Comparison of ENCODE assay signal across 11 mouse cellular contexts in genomic region chr11:34098422-34098821, GRCm38 (mm10). TPM values are rescaled to one million over a fixed set of nuclear protein-coding genes. Genes with fewer than 3 reads are reported as not detected.
A peak's percentile ranks its signal among the peaks of the same experiment; 100 is the strongest.
DNase-seq lines count a peak whose midpoint lies in the region; ATAC-seq and TF ChIP-seq lines count a peak whose summit lies in the region.
"Had no signal": no experiment of that assay in that cellular context is flagged by ENCODE, and none has a peak within 500 bp of the region (broad histone marks: within the 10 kb centered on the region; RNA-seq: fewer than 3 reads in every experiment).

Gene 4930469K13Rik (minus strand): TSS chr11:34098554.

- H3K4me3 ChIP-seq in forebrain, embryonic 12.5 days (replicated peaks): no peak within 1 kb of the TSS
- no peak within 1 kb of the TSS for H3K4me3 ChIP-seq in forebrain, embryonic 10.5 days
- no peak within 1 kb of the TSS for H3K4me3 ChIP-seq in midbrain, postnatal 0 days (ENCODE audit: low read depth, low read length)
- no peak within 1 kb of the TSS for H3K4me3 ChIP-seq in midbrain, embryonic 11.5 days (ENCODE audit: low read depth, low read length)
- no peak within 1 kb of the TSS for H3K4me3 ChIP-seq in forebrain, embryonic 15.5 days
- no peak within 1 kb of the TSS for H3K4me3 ChIP-seq in midbrain, embryonic 16.5 days (ENCODE audit: low read depth, low read length)
- H3K4me3 ChIP-seq: heart, embryonic 13.5 days; limb, embryonic 15.5 days had no signal

- no peak for TF ChIP-seq CTCF in midbrain, postnatal 0 days (IDR thresholded peaks at IDR 0.05)

- no peak for DNase-seq in forebrain, embryonic 10.5 days (ENCODE audit: extremely low spot score, low spot score)
- peak; percentile 72 for DNase-seq in midbrain, postnatal 0 days (ENCODE audit: low spot score)
- DNase-seq in midbrain, embryonic 11.5 days (ENCODE audit: low spot score, missing footprints): no peak
- DNase-seq in testis, postnatal 14 days (ENCODE audit: low spot score): peak; percentile 84
- no peak for DNase-seq in layer of hippocampus, adult 18-20 months (ENCODE audit: low spot score in 2 of 2)
- DNase-seq: kidney, postnatal 10 days had no signal

- no peaks in the 10 kb centered on the region for H3K36me3 ChIP-seq in forebrain, embryonic 12.5 days (replicated peaks)
- no peaks in the 10 kb centered on the region for H3K36me3 ChIP-seq in forebrain, embryonic 10.5 days (replicated peaks)
- H3K36me3 ChIP-seq in midbrain, postnatal 0 days (ENCODE audit: insufficient read depth, low read length): no peaks in the 10 kb centered on the region
- no peaks in the 10 kb centered on the region for H3K36me3 ChIP-seq in midbrain, embryonic 11.5 days (ENCODE audit: control insufficient read depth, insufficient read depth, low read length)
- no peaks in the 10 kb centered on the region for H3K36me3 ChIP-seq in forebrain, embryonic 15.5 days
- no peaks in the 10 kb centered on the region for H3K36me3 ChIP-seq in midbrain, embryonic 16.5 days (ENCODE audit: control insufficient read depth, insufficient read depth, low read length)
- H3K36me3 ChIP-seq: heart, embryonic 13.5 days; limb, embryonic 15.5 days had no signal

- no peaks in the 10 kb centered on the region for H3K9me3 ChIP-seq in forebrain, embryonic 12.5 days
- no peaks in the 10 kb centered on the region for H3K9me3 ChIP-seq in forebrain, embryonic 10.5 days
- no peaks in the 10 kb centered on the region for H3K9me3 ChIP-seq in midbrain, postnatal 0 days (ENCODE audit: low read length)
- H3K9me3 ChIP-seq in midbrain, embryonic 11.5 days (ENCODE audit: control insufficient read depth, low read length): no peaks in the 10 kb centered on the region
- H3K9me3 ChIP-seq in forebrain, embryonic 15.5 days: no peaks in the 10 kb centered on the region
- no peaks in the 10 kb centered on the region for H3K9me3 ChIP-seq in midbrain, embryonic 16.5 days (replicated peaks; ENCODE audit: control insufficient read depth, low read length, poor library complexity, severe bottlenecking)
- H3K9me3 ChIP-seq: heart, embryonic 13.5 days; limb, embryonic 15.5 days had no signal

- no peaks in the 10 kb centered on the region for H3K4me1 ChIP-seq in forebrain, embryonic 12.5 days
- no peaks in the 10 kb centered on the region for H3K4me1 ChIP-seq in forebrain, embryonic 10.5 days
- no peaks in the 10 kb centered on the region for H3K4me1 ChIP-seq in midbrain, postnatal 0 days (ENCODE audit: insufficient read depth, low read length)
- H3K4me1 ChIP-seq in midbrain, embryonic 11.5 days (ENCODE audit: control insufficient read depth, insufficient read depth, low read length): no peaks in the 10 kb centered on the region
- H3K4me1 ChIP-seq in forebrain, embryonic 15.5 days: no peaks in the 10 kb centered on the region
- H3K4me1 ChIP-seq in midbrain, embryonic 16.5 days (ENCODE audit: control insufficient read depth, insufficient read depth, low read length): no peaks in the 10 kb centered on the region
- H3K4me1 ChIP-seq: heart, embryonic 13.5 days; limb, embryonic 15.5 days had no signal

- no peak within 1 kb of the TSS for H3K27ac ChIP-seq in forebrain, embryonic 12.5 days
- H3K27ac ChIP-seq in forebrain, embryonic 10.5 days: no peak within 1 kb of the TSS
- H3K27ac ChIP-seq in midbrain, postnatal 0 days (ENCODE audit: low read depth, low read length): no peak within 1 kb of the TSS
- no peak within 1 kb of the TSS for H3K27ac ChIP-seq in midbrain, embryonic 11.5 days (ENCODE audit: low read depth, low read length)
- no peak within 1 kb of the TSS for H3K27ac ChIP-seq in forebrain, embryonic 15.5 days (replicated peaks)
- no peak within 1 kb of the TSS for H3K27ac ChIP-seq in midbrain, embryonic 16.5 days (ENCODE audit: low read length)
- H3K27ac ChIP-seq: heart, embryonic 13.5 days; limb, embryonic 15.5 days had no signal

- 87% methylated on average over 10 of the region's 10 CpGs for WGBS in forebrain, embryonic 12.5 days
- 86% methylated on average over 10 of the region's 10 CpGs for WGBS in forebrain, embryonic 10.5 days
- WGBS in midbrain, postnatal 0 days: 84% methylated on average over 10 of the region's 10 CpGs
- WGBS in midbrain, embryonic 11.5 days: 86% methylated on average over 10 of the region's 10 CpGs
- 86% methylated on average over 10 of the region's 10 CpGs for WGBS in forebrain, embryonic 15.5 days
- 86% methylated on average over 10 of the region's 10 CpGs for WGBS in midbrain, embryonic 16.5 days

- no peak within 1 kb of the TSS for H3K4me2 ChIP-seq in forebrain, embryonic 12.5 days
- no peak within 1 kb of the TSS for H3K4me2 ChIP-seq in midbrain, postnatal 0 days (ENCODE audit: low read depth, low read length, poor library complexity, severe bottlenecking)
- no peak within 1 kb of the TSS for H3K4me2 ChIP-seq in midbrain, embryonic 11.5 days
- no peak within 1 kb of the TSS for H3K4me2 ChIP-seq in forebrain, embryonic 15.5 days (replicated peaks)
- H3K4me2 ChIP-seq in midbrain, embryonic 16.5 days (ENCODE audit: low read length): no peak within 1 kb of the TSS
- H3K4me2 ChIP-seq: heart, embryonic 13.5 days; limb, embryonic 15.5 days had no signal

- H3K9ac ChIP-seq in forebrain, embryonic 12.5 days: no peak within 1 kb of the TSS
- no peak within 1 kb of the TSS for H3K9ac ChIP-seq in midbrain, postnatal 0 days (replicated peaks; ENCODE audit: low read length, poor library complexity, severe bottlenecking)
- no peak within 1 kb of the TSS for H3K9ac ChIP-seq in midbrain, embryonic 11.5 days (ENCODE audit: low read length)
- H3K9ac ChIP-seq in forebrain, embryonic 15.5 days (replicated peaks): no peak within 1 kb of the TSS
- no peak within 1 kb of the TSS for H3K9ac ChIP-seq in midbrain, embryonic 16.5 days (ENCODE audit: low read depth, low read length)
- H3K9ac ChIP-seq: heart, embryonic 13.5 days; limb, embryonic 15.5 days had no signal

- ATAC-seq in forebrain, embryonic 12.5 days (ENCODE audit: low FRiP score): 0 out of 2 replicates have a peak, but pooled peaks have one; percentile 41
- no peak for ATAC-seq in midbrain, postnatal 0 days (ENCODE audit: low FRiP score)
- ATAC-seq in midbrain, embryonic 11.5 days (ENCODE audit: low FRiP score): no peak
- ATAC-seq in forebrain, embryonic 15.5 days (replicated peaks): 0 out of 2 replicates have a peak, but pooled peaks have one; percentile 51
- no peak for ATAC-seq in midbrain, embryonic 16.5 days

- no peaks in the 10 kb centered on the region; the same call in 1 of the 2 replicates for H3K27me3 ChIP-seq in forebrain, embryonic 12.5 days
- no peaks in the 10 kb centered on the region for H3K27me3 ChIP-seq in forebrain, embryonic 10.5 days (ENCODE audit: poor library complexity, severe bottlenecking)
- no peaks in the 10 kb centered on the region for H3K27me3 ChIP-seq in midbrain, postnatal 0 days (ENCODE audit: insufficient read depth, low read length)
- H3K27me3 ChIP-seq in midbrain, embryonic 11.5 days (ENCODE audit: control insufficient read depth, insufficient read depth, low read length): no peaks in the 10 kb centered on the region
- 0 out of 2 replicates have a peak, but pooled peaks cover 3% of the 10 kb centered on the region for H3K27me3 ChIP-seq in forebrain, embryonic 15.5 days
- H3K27me3 ChIP-seq in midbrain, embryonic 16.5 days (ENCODE audit: control insufficient read depth, insufficient read depth, low read depth, low read length): no peaks in the 10 kb centered on the region
- H3K27me3 ChIP-seq: heart, embryonic 13.5 days; limb, embryonic 15.5 days had no signal

RNA-seq across cellular contexts. Expression of gene 4930469K13Rik, which starts in this region (rescaled TPM):
- not detected in 2 replicates for polyA plus RNA-seq in forebrain, embryonic 12.5 days (2016; fragmentation: Nextera tagmentation; extraction: Ambion mirVana)
- polyA plus RNA-seq in forebrain, embryonic 10.5 days (2016; fragmentation: Nextera tagmentation; extraction: Ambion mirVana): not detected in 2 replicates
- total RNA-seq in midbrain, postnatal 0 days (2014; rRNA removed): 0.66 and 0.76 TPM in 2 replicates
- not detected in 2 replicates for polyA plus RNA-seq in midbrain, postnatal 0 days (2015; fragmentation: Nextera tagmentation; extraction: Ambion mirVana)
- not detected in 2 replicates for polyA plus RNA-seq in midbrain, embryonic 11.5 days (2014; fragmentation: Nextera tagmentation; extraction: Ambion mirVana)
- not detected in 2 replicates for polyA plus RNA-seq in forebrain, embryonic 15.5 days (2015; fragmentation: Nextera tagmentation; extraction: Ambion mirVana)
- total RNA-seq in layer of hippocampus, adult 18-20 months (2021): not detected
- polyA plus RNA-seq in midbrain, embryonic 16.5 days (2015; fragmentation: Nextera tagmentation; extraction: Ambion mirVana): not detected in 2 replicates
- polyA plus RNA-seq: heart, embryonic 13.5 days had no signal

Comparison
In these comparisons a context has a peak if more than half of its experiments do, and no peak if none do; other contexts are left out.
1. Peak in ATAC-seq in forebrain, embryonic 12.5 days; RNA of the gene not detected or under 1 TPM.
2. Peak in DNase-seq in midbrain, postnatal 0 days; RNA of the gene not detected or under 1 TPM.
3. Peak in ATAC-seq in forebrain, embryonic 15.5 days; RNA of the gene not detected or under 1 TPM.